Comparison of ENCODE assay signal across 8 mouse cellular contexts in genomic region chr12:36040571-36041280, GRCm38 (mm10). TPM values are rescaled to one million over a fixed set of nuclear protein-coding genes. Genes with fewer than 3 reads are reported as not detected.
DNase-seq lines count a peak whose midpoint lies in the region; ATAC-seq and TF ChIP-seq lines count a peak whose summit lies in the region.

No protein-coding gene starts in this region.

- TF ChIP-seq CTCF in spleen, adult 2 months (IDR thresholded peaks at IDR 0.05; ENCODE audit: extremely low read depth, insufficient read depth, insufficient read length, insufficient replicate concordance) = no peak

- H3K9me3 ChIP-seq in embryonic facial prominence, embryonic 12.5 days = no peaks in the 10 kb centered on the region
- H3K9me3 ChIP-seq in intestine, embryonic 15.5 days = no peaks in the 10 kb centered on the region

- peak overlapping the region; percentile 72 for H3K27ac ChIP-seq in spleen, adult 2 months (ENCODE audit: insufficient read depth, low read length)
- no peak overlapping the region for H3K27ac ChIP-seq in embryonic facial prominence, embryonic 12.5 days
- no peak overlapping the region for H3K27ac ChIP-seq in intestine, embryonic 15.5 days

- no peak overlapping the region for H3K9ac ChIP-seq in embryonic facial prominence, embryonic 12.5 days
- peak overlapping the region; percentile 85; the same call in 1 of the 2 replicates for H3K9ac ChIP-seq in intestine, embryonic 15.5 days

- DNase-seq in spleen, adult 2 months (ENCODE audit: low read depth in 1 of 2, low spot score in 2 of 2) = no peak
- DNase-seq in spleen, postnatal 4 days (ENCODE audit: low spot score in 2 of 2) = no peak
- DNase-seq in naive thymus-derived CD4-positive, alpha-beta T cell, adult 2 months (ENCODE audit: low read depth) = peak; percentile 49
- DNase-seq in adrenal gland, postnatal 4 days (ENCODE audit: low spot score in 2 of 2) = no peak
- no peak for DNase-seq in adrenal gland, postnatal 25 days

- WGBS in spleen, adult 2 months = 32% methylated on average over 10 of the region's 10 CpGs
- 42% methylated on average over 10 of the region's 10 CpGs for WGBS in embryonic facial prominence, embryonic 12.5 days
- 60% methylated on average over 10 of the region's 10 CpGs for WGBS in intestine, embryonic 15.5 days

- ATAC-seq in embryonic facial prominence, embryonic 12.5 days (ENCODE audit: insufficient number of reproducible peaks, insufficient read depth, low FRiP score, low TSS enrichment) = no peak
- ATAC-seq in intestine, embryonic 15.5 days = no peak
- ATAC-seq in inflammation-experienced regulatory T-cells, adult 6 months = no peak

- no peaks in the 10 kb centered on the region for H3K36me3 ChIP-seq in spleen, adult 2 months (ENCODE audit: control insufficient read depth, insufficient read depth, low read length)
- H3K36me3 ChIP-seq in embryonic facial prominence, embryonic 12.5 days = no peaks in the 10 kb centered on the region
- H3K36me3 ChIP-seq in intestine, embryonic 15.5 days = no peaks in the 10 kb centered on the region

- H3K4me3 ChIP-seq in spleen, adult 2 months (ENCODE audit: extremely low read depth, insufficient read depth, insufficient read length) = peak overlapping the region; percentile 97
- H3K4me3 ChIP-seq in embryonic facial prominence, embryonic 12.5 days = peak overlapping the region; percentile 79; the same call in 1 of the 2 replicates
- peak overlapping the region; percentile 70 for H3K4me3 ChIP-seq in intestine, embryonic 15.5 days (replicated peaks)

- peaks cover 13% of the 10 kb centered on the region for H3K4me1 ChIP-seq in spleen, adult 2 months (ENCODE audit: control insufficient read depth, insufficient read depth, insufficient read length)
- H3K4me1 ChIP-seq in embryonic facial prominence, embryonic 12.5 days = peaks cover 9% of the 10 kb centered on the region
- 0 out of 2 replicates have a peak, but pooled peaks cover 8% of the 10 kb centered on the region for H3K4me1 ChIP-seq in intestine, embryonic 15.5 days (replicated peaks)

- H3K4me2 ChIP-seq in embryonic facial prominence, embryonic 12.5 days (replicated peaks) = peak overlapping the region; percentile 89
- H3K4me2 ChIP-seq in intestine, embryonic 15.5 days (replicated peaks) = peak overlapping the region; percentile 95

- H3K27me3 ChIP-seq in spleen, adult 2 months (ENCODE audit: control insufficient read depth, insufficient read depth, low read length) = no peaks in the 10 kb centered on the region
- H3K27me3 ChIP-seq in embryonic facial prominence, embryonic 12.5 days = 0 out of 2 replicates have a peak, but pooled peaks cover 2% of the 10 kb centered on the region
- no peaks in the 10 kb centered on the region for H3K27me3 ChIP-seq in intestine, embryonic 15.5 days (replicated peaks)

- TF ChIP-seq POLR2A in spleen, adult 2 months (IDR thresholded peaks at IDR 0.05; ENCODE audit: low read depth, low read length) = no peak

RNA-seq across cellular contexts. Expression of gene Tspan13, which starts 1.6 kb away (rescaled TPM):
- polyA plus RNA-seq in spleen, adult 2 months (2012; rRNA removed) = 298 and 415 TPM in 2 replicates
- 81.3 and 84.3 TPM in 2 replicates for polyA plus RNA-seq in embryonic facial prominence, embryonic 12.5 days (2016; fragmentation: Nextera tagmentation; extraction: Ambion mirVana)
- 136 and 138 TPM in 2 replicates for polyA plus RNA-seq in intestine, embryonic 15.5 days (2015; fragmentation: Nextera tagmentation; extraction: Ambion mirVana)
- total RNA-seq in adrenal gland, postnatal 4 days (2021) = 10 to 100 TPM; 25.0 to 28.6 TPM
- 100 to 1,000 TPM; 217 to 248 (median 230) TPM for polyA plus RNA-seq in inflammation-experienced regulatory T-cells, adult 6 months (2017; shearing (Covaris generic))
- total RNA-seq in adrenal gland, postnatal 25 days (2021) = 8.8 and 11.7 TPM in 2 replicates

RNA-seq across cellular contexts. Expression of gene Agr2, which starts 48.0 kb away (rescaled TPM):
- 0.12 TPM in 1 of 2 replicates, not detected in the other for polyA plus RNA-seq in spleen, adult 2 months (2012; rRNA removed)
- 0.28 and 0.41 TPM in 2 replicates for polyA plus RNA-seq in embryonic facial prominence, embryonic 12.5 days (2016; fragmentation: Nextera tagmentation; extraction: Ambion mirVana)
- polyA plus RNA-seq in intestine, embryonic 15.5 days (2015; fragmentation: Nextera tagmentation; extraction: Ambion mirVana) = 234 and 297 TPM in 2 replicates
- not detected for total RNA-seq in adrenal gland, postnatal 4 days (2021)
- polyA plus RNA-seq in inflammation-experienced regulatory T-cells, adult 6 months (2017; shearing (Covaris generic)) = not detected
- total RNA-seq in adrenal gland, postnatal 25 days (2021) = not detected in 2 replicates

Comparison
In these comparisons a context has a peak if more than half of its experiments do, and no peak if none do; other contexts are left out.
1. RNA of gene Agr2, which starts 48.0 kb away (polyA plus RNA-seq): 234 to 297 TPM in intestine, embryonic 15.5 days; 0.28 to 0.41 TPM in embryonic facial prominence, embryonic 12.5 days, 0.12 TPM in spleen, adult 2 months and not detected in inflammation-experienced regulatory T-cells, adult 6 months; every median in the first group is over 100 times any median in the second.
2. Peak in every context shown above with its lines, with median percentiles within 50 percentile points of each other: H3K4me3 ChIP-seq.